Mouse (Mus musculus): ENCODE results near the gene Chst15. TPM values are rescaled to one million over a fixed set of nuclear protein-coding genes. Genes with fewer than 3 reads are reported as not detected.

Chst15 gene
- total RNA-seq, 2 experiments from 2014 or later = 3.8 to 8.0 TPM

- ATAC-seq (replicated peaks; ENCODE audit: low FRiP score, poor library complexity, severe bottlenecking) = no peak
These were observed 21.3 kb upstream of the Chst15 start for GRCm38 (mm10) chr7:132338350-132338749.

- ATAC-seq (replicated peaks; ENCODE audit: low FRiP score, poor library complexity, severe bottlenecking) = no peak
These were observed 20.4 kb upstream of the Chst15 start for GRCm38 (mm10) chr7:132337268-132337917.

GRCm38 (mm10) chr7:132336781-132337180, 19.8 kb upstream of the Chst15 start:
- no peak for ATAC-seq (replicated peaks; ENCODE audit: low FRiP score, poor library complexity, severe bottlenecking)

- ATAC-seq (replicated peaks; ENCODE audit: low FRiP score, poor library complexity, severe bottlenecking) = no peak
These were observed 18.3 kb upstream of the Chst15 start for GRCm38 (mm10) chr7:132335367-132335766.

- ATAC-seq (replicated peaks; ENCODE audit: low FRiP score, poor library complexity, severe bottlenecking) = no peak
These were observed 16.1 kb upstream of the Chst15 start for GRCm38 (mm10) chr7:132333078-132333477.

GRCm38 (mm10) chr7:132332176-132332575, 15.1 kb upstream of the Chst15 start:
- no peak for ATAC-seq (replicated peaks; ENCODE audit: low FRiP score, poor library complexity, severe bottlenecking)

GRCm38 (mm10) chr7:132330179-132330578, 13.2 kb upstream of the Chst15 start:
- no peak for ATAC-seq (replicated peaks; ENCODE audit: low FRiP score, poor library complexity, severe bottlenecking)

- no peak for ATAC-seq (replicated peaks; ENCODE audit: low FRiP score, poor library complexity, severe bottlenecking)
These were observed 11.6 kb upstream of the Chst15 start for GRCm38 (mm10) chr7:132328648-132329047.

GRCm38 (mm10) chr7:132325549-132326331, 8.7 kb upstream of the Chst15 start:
- no peak for ATAC-seq (replicated peaks; ENCODE audit: low FRiP score, poor library complexity, severe bottlenecking)

GRCm38 (mm10) chr7:132323430-132323829, 6.4 kb upstream of the Chst15 start:
- no peak for ATAC-seq (replicated peaks; ENCODE audit: low FRiP score, poor library complexity, severe bottlenecking)

- ATAC-seq (replicated peaks; ENCODE audit: low FRiP score, poor library complexity, severe bottlenecking) = no peak
These were observed 4.4 kb upstream of the Chst15 start for GRCm38 (mm10) chr7:132321392-132321958.

GRCm38 (mm10) chr7:132316101-132317035, 660 bp downstream of the Chst15 start:
- peak; percentile 31; the same call in 1 of the 2 replicates for ATAC-seq (replicated peaks; ENCODE audit: low FRiP score, poor library complexity, severe bottlenecking)

- no peak for ATAC-seq (replicated peaks; ENCODE audit: low FRiP score, poor library complexity, severe bottlenecking)
These were observed 1.6 kb downstream of the Chst15 start for GRCm38 (mm10) chr7:132315149-132316091.

GRCm38 (mm10) chr7:132312396-132312795, 4.6 kb downstream of the Chst15 start:
- no peak for ATAC-seq (replicated peaks; ENCODE audit: low FRiP score, poor library complexity, severe bottlenecking)

- ATAC-seq (replicated peaks; ENCODE audit: low FRiP score, poor library complexity, severe bottlenecking) = no peak
These were observed 8.4 kb downstream of the Chst15 start for GRCm38 (mm10) chr7:132308537-132309191.

- no peak for ATAC-seq (replicated peaks; ENCODE audit: low FRiP score, poor library complexity, severe bottlenecking)
These were observed 9.2 kb downstream of the Chst15 start for GRCm38 (mm10) chr7:132307722-132308271.

GRCm38 (mm10) chr7:132306671-132307412, 10.2 kb downstream of the Chst15 start:
- ATAC-seq (replicated peaks; ENCODE audit: low FRiP score, poor library complexity, severe bottlenecking) = no peak
